Mouse (Mus musculus) hindbrain, embryonic 16.5 days (tissue): Measurements from ENCODE around the gene Tbc1d23. TPM values are rescaled to one million over a fixed set of nuclear protein-coding genes. Genes with fewer than 3 reads are reported as not detected.
"Not testable (repeated sequence)": the region's sequence is repeated elsewhere in the genome, so short reads cannot be mapped to it uniquely, and the experiment has no call there.

Experiments used
- ATAC-seq: fragments of 200-750 bp; cut with Nextera tagmentation; 2 replicates; pipeline ENCODE4 v1.8.0; 2017; ENCODE audit warnings: moderate TSS enrichment, moderate library complexity
- H3K27ac ChIP-seq: fragments of 300-500 bp; sonication (generic); 2 replicates; pipeline ENCODE4 v1.5.1; 2014; ENCODE audit warnings: low read depth, mild to moderate bottlenecking, control low read depth, low read length, moderate library complexity
- H3K27me3 ChIP-seq: fragments of 300-500 bp; sonication (generic); replicated peaks from 2 replicates; pipeline ENCODE4 v1.6.1; 2014; ENCODE audit warnings: low read length; ENCODE audit not compliant: control insufficient read depth, insufficient read depth
- H3K36me3 ChIP-seq: fragments of 300-500 bp; sonication (generic); 2 replicates; pipeline ENCODE4 v1.6.1; 2014; ENCODE audit warnings: mild to moderate bottlenecking, low read length, moderate library complexity, mixed read lengths; ENCODE audit not compliant: control insufficient read depth, insufficient read depth
- H3K4me1 ChIP-seq: fragments of 300-500 bp; sonication (generic); 2 replicates; pipeline ENCODE4 v1.6.1; 2014; ENCODE audit warnings: low read depth, low read length; ENCODE audit not compliant: control insufficient read depth, insufficient read depth
- H3K4me2 ChIP-seq: fragments of 300-500 bp; sonication (generic); 2 replicates; pipeline ENCODE4 v1.6.1; 2014; ENCODE audit warnings: mild to moderate bottlenecking, low read length, control low read depth, moderate library complexity
- H3K4me3 ChIP-seq: fragments of 300-500 bp; sonication (generic); 2 replicates; pipeline ENCODE4 v1.5.1; 2014; ENCODE audit warnings: mild to moderate bottlenecking, low read length, control low read depth, moderate library complexity
- H3K9ac ChIP-seq: fragments of 300-500 bp; sonication (generic); 2 replicates; pipeline ENCODE4 v1.6.1; 2014; ENCODE audit warnings: low read depth, mild to moderate bottlenecking, control low read depth, low read length, moderate library complexity
- H3K9me3 ChIP-seq: fragments of 300-500 bp; sonication (generic); 2 replicates; pipeline ENCODE4 v1.6.1; 2014; ENCODE audit warnings: mild to moderate bottlenecking, low read length, moderate library complexity; ENCODE audit not compliant: control insufficient read depth
- WGBS: fragments of 180-500 bp; shearing (Covaris S2); extraction: QIAGEN DNeasy Blood & Tissue Kit; methylation state at CpG from one replicate; pipeline ENCODE4 v1.1.7; 2014; 5-methylcytosine and 5-hydroxymethylcytosine counted together
- polyA plus RNA-seq: library from polyadenylated mRNA; unstranded; fragments of >200 nt; fragmentation: Nextera tagmentation; extraction: Ambion mirVana; gene quantifications from 2 replicates; pipeline ENCODE4 v1.2.1, GENCODE M21; 2015

Gene Tbc1d23
- polyA plus RNA-seq, 1 experiment from 2014 or later = 30.2 TPM

DNA sequence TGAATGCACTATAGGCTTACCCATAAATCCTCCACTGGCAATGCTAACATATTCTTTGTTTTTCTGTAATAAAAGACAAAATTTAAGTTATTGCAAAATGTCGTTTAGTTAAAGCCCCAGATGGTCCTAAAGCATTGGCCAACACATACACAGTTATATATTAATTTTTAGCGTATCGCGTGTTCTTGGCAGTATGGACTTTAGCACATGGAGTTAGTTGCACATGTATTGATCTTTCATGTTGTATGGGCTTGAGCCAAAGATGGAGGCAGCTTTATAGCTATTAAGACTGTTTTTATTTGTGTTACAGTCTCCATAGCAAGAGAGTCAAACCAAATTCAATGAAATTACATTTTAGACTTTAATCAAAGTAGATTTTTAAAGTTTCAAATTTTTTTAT is 44.7 kb downstream of the Tbc1d23 start:
- H3K9ac ChIP-seq = no peak overlapping the region
- H3K36me3 ChIP-seq = peaks cover 18% of the 10 kb centered on the region
- no peaks in the 10 kb centered on the region for H3K9me3 ChIP-seq
- no peak overlapping the region for H3K4me2 ChIP-seq
- 96% methylated on average over 4 of the region's 4 CpGs for WGBS
- no peak overlapping the region for H3K27ac ChIP-seq
- no peak for ATAC-seq
- no peaks in the 10 kb centered on the region for H3K4me1 ChIP-seq
- H3K27me3 ChIP-seq = no peaks in the 10 kb centered on the region
- no peak overlapping the region for H3K4me3 ChIP-seq

GRCm38 (mm10) chr16:57182037-57182436 is 49.3 kb downstream of the Tbc1d23 start:
- no peaks in the 10 kb centered on the region for H3K27me3 ChIP-seq
- ATAC-seq = no peak
- peaks cover 13% of the 10 kb centered on the region for H3K36me3 ChIP-seq
- no peaks in the 10 kb centered on the region for H3K9me3 ChIP-seq
- H3K4me2 ChIP-seq = no peak overlapping the region
- H3K27ac ChIP-seq = no peak overlapping the region
- 93% methylated on average over 5 of the region's 5 CpGs for WGBS
- no peaks in the 10 kb centered on the region for H3K4me1 ChIP-seq
- H3K4me3 ChIP-seq = no peak overlapping the region
- H3K9ac ChIP-seq = no peak overlapping the region

DNA sequence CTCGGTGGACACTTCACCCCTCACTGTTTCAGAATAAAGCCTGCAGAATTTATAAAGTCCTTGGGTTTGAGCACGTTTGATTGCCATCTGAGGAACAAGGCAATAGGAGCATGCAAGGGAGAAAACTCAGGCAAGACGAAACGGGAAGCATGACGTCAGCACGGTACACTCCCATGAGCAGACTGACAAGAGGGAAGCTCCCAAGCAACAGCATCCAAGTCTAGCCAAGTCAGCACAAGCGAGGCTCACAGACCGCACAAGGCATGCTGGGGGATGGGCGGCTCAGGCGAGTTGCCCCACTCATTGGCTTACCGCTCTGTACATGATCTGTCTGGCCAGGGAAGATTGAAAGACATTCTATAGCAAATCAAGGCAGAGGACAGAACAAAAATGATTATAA is 50.1 kb downstream of the Tbc1d23 start:
- no peak for ATAC-seq
- Histone ChIP-seq H3K36me3 (peaks cover 13% of the 10 kb centered on the region), H3K27me3 (no peaks in the 10 kb centered on the region), H3K9me3 (no peaks in the 10 kb centered on the region), H3K9ac (no peak overlapping the region), H3K4me3 (no peak overlapping the region), H3K4me2 (no peak overlapping the region), H3K4me1 (no peaks in the 10 kb centered on the region), H3K27ac (no peak overlapping the region)
- WGBS = 82% methylated on average over 11 of the region's 11 CpGs

DNA sequence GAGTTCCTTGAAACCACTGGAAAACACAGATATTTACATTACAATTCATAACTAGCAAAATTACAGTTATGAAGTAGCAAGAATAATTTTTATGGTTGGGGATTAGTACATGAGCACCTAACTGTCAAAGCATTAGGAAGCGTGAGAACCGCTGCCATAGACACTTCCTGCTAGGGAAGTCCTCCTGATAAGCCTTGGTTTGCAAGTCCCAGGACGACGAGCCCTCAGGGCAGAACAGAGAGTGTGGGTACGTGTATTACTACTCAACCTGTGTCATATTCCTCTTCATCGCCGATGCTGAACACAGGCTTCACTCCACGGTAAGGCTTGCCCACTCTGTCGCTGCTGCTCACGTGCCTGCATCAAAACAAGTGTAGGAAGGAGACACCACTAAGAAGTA is 53.6 kb downstream of the Tbc1d23 start:
- H3K4me3 ChIP-seq = no peak overlapping the region
- H3K27me3 ChIP-seq = no peaks in the 10 kb centered on the region
- H3K27ac ChIP-seq = no peak overlapping the region
- no peak overlapping the region for H3K4me2 ChIP-seq
- 89% methylated on average over 10 of the region's 10 CpGs for WGBS
- no peaks in the 10 kb centered on the region for H3K4me1 ChIP-seq
- H3K9me3 ChIP-seq = no peaks in the 10 kb centered on the region
- H3K9ac ChIP-seq = no peak overlapping the region
- peaks cover 2% of the 10 kb centered on the region for H3K36me3 ChIP-seq
- ATAC-seq = no peak

DNA sequence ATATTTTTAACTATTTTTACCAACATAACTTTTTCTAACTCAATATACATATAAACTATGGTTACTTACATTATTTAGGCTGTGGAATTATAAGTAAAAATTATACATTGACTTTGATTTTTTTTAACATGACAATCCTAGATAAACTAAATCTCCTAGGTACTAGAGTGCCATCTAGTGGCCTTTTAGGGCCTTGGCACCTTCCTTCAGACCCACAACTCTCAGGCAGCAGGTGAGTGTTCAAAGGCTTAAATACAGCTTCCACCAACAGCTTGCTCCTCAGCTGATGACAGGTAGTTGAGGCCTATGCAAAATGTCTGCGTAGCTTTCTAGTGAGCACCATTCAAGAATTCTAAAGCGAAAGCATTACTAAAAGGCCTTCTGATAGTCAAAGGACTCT is 54.0 kb downstream of the Tbc1d23 start:
- Histone ChIP-seq H3K4me2 (no peak overlapping the region), H3K27ac (no peak overlapping the region), H3K4me3 (no peak overlapping the region), H3K9ac (no peak overlapping the region), H3K27me3 (no peaks in the 10 kb centered on the region), H3K9me3 (no peaks in the 10 kb centered on the region), H3K4me1 (no peaks in the 10 kb centered on the region), H3K36me3 (peaks cover under 1% of the 10 kb centered on the region)
- 67% methylated on average over 2 of the region's 2 CpGs for WGBS
- no peak for ATAC-seq

GRCm38 (mm10) chr16:57176276-57176675 is 55.0 kb downstream of the Tbc1d23 start:
- no peak overlapping the region for H3K27ac ChIP-seq
- H3K4me2 ChIP-seq = no peak overlapping the region
- H3K27me3 ChIP-seq = no peaks in the 10 kb centered on the region
- no peak for ATAC-seq
- H3K4me1 ChIP-seq = no peaks in the 10 kb centered on the region
- WGBS = 89% methylated on average over 7 of the region's 7 CpGs
- peaks cover 4% of the 10 kb centered on the region for H3K36me3 ChIP-seq
- H3K4me3 ChIP-seq = no peak overlapping the region
- H3K9me3 ChIP-seq = no peaks in the 10 kb centered on the region
- H3K9ac ChIP-seq = no peak overlapping the region

DNA sequence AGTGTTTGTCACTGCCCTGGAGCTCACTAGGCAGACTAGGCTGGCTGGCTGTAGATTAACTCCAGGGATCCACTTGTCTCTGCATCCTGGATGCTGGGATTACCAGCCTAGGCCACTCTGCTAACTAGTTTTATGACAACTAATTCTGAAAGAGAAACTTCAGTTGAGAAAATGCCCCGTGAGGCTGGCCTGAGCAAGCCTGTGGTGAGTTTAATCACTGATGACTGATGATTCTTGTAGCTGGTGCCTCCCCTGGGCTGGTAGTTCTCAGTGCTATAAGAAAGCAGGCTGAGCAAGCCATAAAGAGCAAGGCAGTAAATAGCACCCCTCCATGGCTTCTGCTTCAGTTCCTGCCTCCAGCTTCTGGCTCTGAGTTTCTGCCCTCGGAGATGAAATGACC is 55.6 kb downstream of the Tbc1d23 start:
- Histone ChIP-seq H3K27ac (no peak overlapping the region), H3K36me3 (peaks cover 8% of the 10 kb centered on the region), H3K27me3 (no peaks in the 10 kb centered on the region), H3K9ac (no peak overlapping the region), H3K9me3 (no peaks in the 10 kb centered on the region), H3K4me1 (no peaks in the 10 kb centered on the region), H3K4me2 (no peak overlapping the region), H3K4me3 (no peak overlapping the region)
- WGBS = 78% methylated on average over 2 of the region's 2 CpGs
- no peak for ATAC-seq

DNA sequence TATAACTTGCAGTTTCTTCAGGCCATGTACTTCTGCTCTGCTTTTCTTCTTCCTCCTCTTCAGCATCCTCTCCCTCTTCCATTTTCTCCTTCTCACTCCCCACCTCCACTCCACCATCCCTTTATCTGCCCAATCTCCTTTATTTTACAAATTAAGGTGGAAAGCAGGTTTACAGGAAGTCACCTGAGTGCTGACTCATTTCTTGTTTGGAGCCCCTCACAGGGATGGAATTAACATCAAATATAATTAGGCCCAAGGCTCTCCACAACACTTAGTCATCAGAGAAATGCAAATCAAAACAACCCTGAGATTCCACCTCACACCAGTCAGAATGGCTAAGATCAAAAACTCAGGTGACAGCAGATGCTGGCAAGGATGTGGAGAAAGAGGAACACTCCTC is 56.8 kb downstream of the Tbc1d23 start:
- H3K27me3 ChIP-seq, ATAC-seq, H3K4me3 ChIP-seq, H3K4me1 ChIP-seq, H3K27ac ChIP-seq, H3K4me2 ChIP-seq, H3K9ac ChIP-seq, H3K9me3 ChIP-seq: not testable (repeated sequence)
- H3K36me3 ChIP-seq = peaks cover 10% of the 10 kb centered on the region

GRCm38 (mm10) chr16:57171570-57171969 is 59.7 kb downstream of the Tbc1d23 start:
- 87% methylated on average over 6 of the region's 6 CpGs for WGBS
- Histone ChIP-seq H3K4me2 (no peak overlapping the region), H3K4me1 (no peaks in the 10 kb centered on the region), H3K4me3 (no peak overlapping the region), H3K9me3 (no peaks in the 10 kb centered on the region), H3K27ac (no peak overlapping the region), H3K27me3 (no peaks in the 10 kb centered on the region), H3K36me3 (peaks cover 10% of the 10 kb centered on the region), H3K9ac (no peak overlapping the region)
- ATAC-seq = no peak

DNA sequence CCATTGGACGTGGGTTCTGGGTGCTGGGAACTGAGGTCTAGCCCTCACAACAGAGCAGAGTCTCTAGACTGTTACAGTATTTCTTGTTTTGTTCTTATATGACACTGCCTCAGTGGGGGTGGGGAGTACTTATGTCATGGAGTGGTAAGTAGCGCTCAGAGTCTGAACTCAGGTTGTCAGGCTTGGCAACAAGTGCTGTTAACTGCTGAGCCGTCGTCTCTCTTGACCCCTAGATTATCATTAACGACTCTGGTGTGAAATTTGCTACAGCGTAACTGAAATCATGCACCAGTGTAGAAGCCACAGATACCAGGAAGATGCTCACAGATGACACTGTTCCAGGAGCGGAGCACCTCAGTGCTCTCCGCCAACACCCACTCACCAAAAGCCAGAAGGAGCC is 60.1 kb downstream of the Tbc1d23 start:
- no peaks in the 10 kb centered on the region for H3K9me3 ChIP-seq
- ATAC-seq = no peak

More for the DNA sequence above, 60.1 kb downstream of the Tbc1d23 start:
- no peak overlapping the region for H3K9ac ChIP-seq
- no peaks in the 10 kb centered on the region for H3K4me1 ChIP-seq
- WGBS = 87% methylated on average over 8 of the region's 8 CpGs
- peaks cover 10% of the 10 kb centered on the region for H3K36me3 ChIP-seq
- H3K27ac ChIP-seq = no peak overlapping the region
- no peak overlapping the region for H3K4me3 ChIP-seq
- no peak overlapping the region for H3K4me2 ChIP-seq
- H3K27me3 ChIP-seq = no peaks in the 10 kb centered on the region
